Mouse (Mus musculus) neural tube, embryonic 11.5 days (tissue): ENCODE results near the gene Gmeb1. TPM values are rescaled to one million over a fixed set of nuclear protein-coding genes. Genes with fewer than 3 reads are reported as not detected.
"Not testable (repeated sequence)": the region's sequence is repeated elsewhere in the genome, so short reads cannot be mapped to it uniquely, and the experiment has no call there.

Experiments used
- ATAC-seq: fragments of 200-750 bp; cut with Nextera tagmentation; 2 replicates; pipeline ENCODE4 v1.8.0; 2017; ENCODE audit warnings: moderate number of reproducible peaks, mild to moderate bottlenecking, moderate TSS enrichment, moderate library complexity; ENCODE audit not compliant: insufficient read depth, low FRiP score, low TSS enrichment
- DNase-seq: peaks from one replicate; pipeline ENCODE4 v3.0.0-alpha.2; 2015; ENCODE audit warnings: low spot score
- H3K27ac ChIP-seq: fragments of 300-500 bp; sonication (generic); 2 replicates; pipeline ENCODE4 v1.5.1; 2014; ENCODE audit warnings: low read depth, mild to moderate bottlenecking, low read length
- H3K27me3 ChIP-seq: fragments of 300-500 bp; sonication (generic); 2 replicates; pipeline ENCODE4 v1.6.1; 2014; ENCODE audit warnings: mild to moderate bottlenecking, low read length, mixed read lengths; ENCODE audit not compliant: control insufficient read depth, insufficient read depth
- H3K36me3 ChIP-seq: fragments of 300-500 bp; sonication (generic); 2 replicates; pipeline ENCODE4 v1.6.1; 2014; ENCODE audit warnings: mild to moderate bottlenecking, low read length, moderate library complexity, mixed read lengths; ENCODE audit not compliant: control insufficient read depth, insufficient read depth
- H3K4me1 ChIP-seq: fragments of 300-500 bp; sonication (generic); 2 replicates; pipeline ENCODE4 v1.6.1; 2014; ENCODE audit warnings: low read length, mixed read lengths; ENCODE audit not compliant: control insufficient read depth, insufficient read depth
- H3K4me2 ChIP-seq: fragments of 300-500 bp; sonication (generic); 2 replicates; pipeline ENCODE4 v1.6.1; 2014; ENCODE audit warnings: low read depth, mild to moderate bottlenecking, moderate library complexity
- H3K4me3 ChIP-seq: fragments of 300-500 bp; sonication (generic); 2 replicates; pipeline ENCODE4 v1.5.1; 2014; ENCODE audit warnings: low read depth, low read length
- H3K9ac ChIP-seq: fragments of 300-500 bp; sonication (generic); 2 replicates; pipeline ENCODE4 v1.6.1; 2014; ENCODE audit warnings: mild to moderate bottlenecking, low read length
- H3K9me3 ChIP-seq: fragments of 300-500 bp; sonication (generic); 2 replicates; pipeline ENCODE4 v1.6.1; 2016; ENCODE audit warnings: low read length; ENCODE audit not compliant: control insufficient read depth
- WGBS: fragments of 180-500 bp; shearing (Covaris S2); extraction: QIAGEN DNeasy Blood & Tissue Kit; methylation state at CpG from one replicate; pipeline ENCODE4 v1.1.7; 2014; 5-methylcytosine and 5-hydroxymethylcytosine counted together
- polyA plus RNA-seq: library from polyadenylated mRNA; unstranded; fragments of >200 nt; fragmentation: Nextera tagmentation; extraction: Ambion mirVana; gene quantifications from 2 replicates; pipeline ENCODE4 v1.2.1, GENCODE M21; 2014

Gmeb1 gene
- 36.9 and 41.6 TPM in 2 replicates for polyA plus RNA-seq

DNA sequence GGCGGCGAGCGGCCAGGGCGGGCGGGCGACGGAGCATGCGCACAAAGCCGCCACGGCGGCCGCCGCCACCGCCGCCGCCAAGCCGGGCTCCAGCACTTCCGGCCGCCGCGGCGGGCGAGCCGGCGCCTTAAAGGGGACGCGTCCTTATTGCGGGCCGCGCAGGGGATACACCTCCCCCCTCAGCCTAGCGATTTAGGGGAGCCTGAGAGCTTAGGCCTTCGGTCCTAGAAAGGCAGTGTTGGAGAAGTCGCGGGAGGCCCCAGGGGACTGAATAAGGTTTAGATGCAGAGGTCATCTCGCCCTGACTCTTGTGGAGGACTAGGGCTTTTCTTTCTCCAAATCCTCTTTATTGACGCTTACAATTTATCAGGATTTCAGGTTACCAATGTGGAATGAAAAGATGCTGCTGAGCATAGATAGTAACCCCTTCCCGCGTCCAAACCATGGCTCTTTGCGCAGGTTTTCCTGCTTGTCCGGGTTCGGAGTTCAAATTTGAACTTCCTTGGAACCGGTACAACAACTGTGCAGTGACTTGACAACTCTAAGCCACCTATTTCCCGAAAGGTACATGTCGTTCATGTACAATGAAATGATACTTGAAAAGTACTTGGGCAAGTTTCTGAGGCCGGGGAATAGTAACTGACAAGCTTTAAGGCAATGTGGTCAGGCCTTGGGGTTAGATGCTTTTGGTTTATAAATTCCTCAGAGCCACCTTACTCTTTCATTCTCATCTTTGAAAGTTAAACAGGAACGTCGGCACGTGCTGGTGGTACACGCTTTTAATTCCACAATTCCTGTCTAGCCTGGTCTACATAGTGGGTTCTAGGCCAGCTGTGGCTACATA lies at the start of gene Gmeb1:
Gmeb1 (minus strand) TSS at position 89 of the 844 bp plus-strand sequence.
- Histone ChIP-seq H3K4me3 (peak within 1 kb of the TSS; percentile 90), H3K9me3 (no peaks in the 10 kb centered on the region), H3K4me1 (0 out of 2 replicates have a peak, but pooled peaks cover 6% of the 10 kb centered on the region), H3K27ac (peak within 1 kb of the TSS; percentile 94), H3K27me3 (no peaks in the 10 kb centered on the region), H3K9ac (peak within 1 kb of the TSS; percentile 94), H3K4me2 (peak within 1 kb of the TSS; percentile 85), H3K36me3 (no peaks in the 10 kb centered on the region)
- WGBS: 24% methylated on average over 31 of the region's 49 CpGs
- DNase-seq (peak; percentile 89), ATAC-seq (peak; percentile 69)

DNA sequence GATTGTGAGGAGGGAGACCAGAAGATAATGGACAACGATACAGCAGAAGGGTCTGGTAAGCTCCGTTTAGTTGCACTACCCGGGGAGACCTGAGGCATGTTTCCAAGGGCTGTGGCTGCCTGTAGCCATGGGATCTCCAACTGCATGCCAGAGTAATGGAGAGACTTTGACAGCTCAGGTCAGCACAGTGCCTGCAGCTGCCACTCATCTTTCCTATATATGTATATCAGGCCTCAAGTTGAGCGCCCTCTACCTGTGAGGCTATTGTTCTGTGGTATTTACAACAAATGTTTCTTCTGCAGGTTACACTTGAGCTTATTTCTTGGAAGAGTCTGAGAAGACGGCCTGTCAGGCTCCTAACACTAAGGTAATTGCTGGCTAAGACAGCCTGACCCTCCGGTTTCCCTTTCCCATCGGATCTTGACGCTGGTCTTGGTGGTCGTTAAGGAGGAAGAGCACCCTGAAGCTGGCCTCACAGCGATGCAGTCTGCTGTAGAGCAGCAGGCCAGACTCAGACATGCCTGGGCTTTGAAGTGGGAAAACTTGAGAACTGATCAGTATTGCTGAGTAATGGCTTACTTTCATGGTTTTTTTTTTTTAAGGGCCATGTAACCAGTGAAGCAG lies 48.6 kb upstream of the Gmeb1 start:
- H3K9ac ChIP-seq: peak overlapping the region; percentile 82
- H3K4me3 ChIP-seq: peak overlapping the region; percentile 73
- no peak overlapping the region; the same call in 1 of the 2 replicates for H3K27ac ChIP-seq
- ATAC-seq: no peak
- peaks cover 9% of the 10 kb centered on the region for H3K36me3 ChIP-seq
- H3K9me3 ChIP-seq: no peaks in the 10 kb centered on the region
- H3K27me3 ChIP-seq: no peaks in the 10 kb centered on the region
- H3K4me1 ChIP-seq: peaks cover 6% of the 10 kb centered on the region
- 28% methylated on average over 10 of the region's 10 CpGs for WGBS
- DNase-seq: peak; percentile 35
- H3K4me2 ChIP-seq: peak overlapping the region; percentile 96

- Histone ChIP-seq H3K27ac (peak overlapping the region; percentile 53), H3K4me1 (peaks cover 6% of the 10 kb centered on the region), H3K36me3 (peaks cover 9% of the 10 kb centered on the region), H3K4me3 (peak overlapping the region; percentile 73), H3K27me3 (no peaks in the 10 kb centered on the region), H3K9ac (peak overlapping the region; percentile 82), H3K9me3 (no peaks in the 10 kb centered on the region), H3K4me2 (peak overlapping the region; percentile 96)
- peak; percentile 35 for DNase-seq
- 1% methylated on average over 15 of the region's 15 CpGs for WGBS
- ATAC-seq: no peak
Observed at GRCm38 (mm10) chr4:132309140-132309848, 47.9 kb upstream of the Gmeb1 start.

GRCm38 (mm10) chr4:132308437-132309139 lies 47.2 kb upstream of the Gmeb1 start:
- WGBS: 2% methylated on average over 41 of the region's 41 CpGs
- peak; percentile 84 for ATAC-seq

GRCm38 (mm10) chr4:132306004-132306403 lies 44.6 kb upstream of the Gmeb1 start:
- Histone ChIP-seq H3K27ac (no peak overlapping the region), H3K9me3 (no peaks in the 10 kb centered on the region), H3K36me3 (peaks cover 5% of the 10 kb centered on the region; the same call in 1 of the 2 replicates), H3K4me1 (peaks cover 6% of the 10 kb centered on the region), H3K4me2 (no peak overlapping the region), H3K9ac (no peak overlapping the region), H3K27me3 (no peaks in the 10 kb centered on the region), H3K4me3 (no peak overlapping the region)
- ATAC-seq (no peak), DNase-seq (no peak)
- WGBS: 77% methylated on average over 6 of the region's 6 CpGs

More at GRCm38 (mm10) chr4:132308437-132309139, 47.2 kb upstream of the Gmeb1 start:
- Histone ChIP-seq H3K27ac (peak overlapping the region; percentile 53), H3K4me2 (peak overlapping the region; percentile 96), H3K9me3 (no peaks in the 10 kb centered on the region), H3K9ac (peak overlapping the region; percentile 82), H3K36me3 (peaks cover 9% of the 10 kb centered on the region), H3K4me1 (peaks cover 6% of the 10 kb centered on the region), H3K27me3 (no peaks in the 10 kb centered on the region), H3K4me3 (peak overlapping the region; percentile 73)
- DNase-seq: peak; percentile 89

- Histone ChIP-seq H3K4me2 (no peak overlapping the region), H3K9ac (no peak overlapping the region), H3K27ac (no peak overlapping the region), H3K27me3 (no peaks in the 10 kb centered on the region), H3K9me3 (no peaks in the 10 kb centered on the region), H3K4me1 (peaks cover 6% of the 10 kb centered on the region), H3K36me3 (peaks cover 3% of the 10 kb centered on the region; the same call in 1 of the 2 replicates), H3K4me3 (no peak overlapping the region)
- DNase-seq: no peak
- 89% methylated on average over 8 of the region's 8 CpGs for WGBS
- ATAC-seq: no peak
Observed at GRCm38 (mm10) chr4:132305276-132305675, 43.9 kb upstream of the Gmeb1 start.

DNA sequence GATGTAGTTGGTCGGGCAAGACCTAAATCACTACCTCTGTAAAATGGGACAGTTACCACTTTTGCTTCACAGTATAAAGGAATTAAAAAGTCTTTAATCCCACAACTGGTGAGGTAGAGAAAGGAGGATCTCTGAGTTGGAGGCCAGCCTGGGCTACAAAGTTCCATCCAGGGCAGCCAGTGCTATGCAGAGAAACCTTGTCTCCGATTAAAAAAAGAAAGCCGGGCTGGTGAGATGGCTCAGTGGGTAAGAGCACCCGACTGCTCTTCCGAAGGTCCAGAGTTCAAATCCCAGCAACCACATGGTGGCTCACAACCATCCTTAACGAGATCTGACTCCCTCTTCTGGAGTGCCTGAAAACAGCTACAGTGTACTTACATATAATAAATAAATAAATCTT lies 42.1 kb upstream of the Gmeb1 start:
- not testable (repeated sequence) for H3K27ac ChIP-seq, H3K9me3 ChIP-seq, H3K36me3 ChIP-seq, ATAC-seq, H3K27me3 ChIP-seq, H3K4me1 ChIP-seq, DNase-seq
- Histone ChIP-seq H3K4me3 (peak overlapping the region; percentile 40), H3K9ac (peak overlapping the region; percentile 52), H3K4me2 (peak overlapping the region; percentile 61)
- 50% methylated on average over 6 of the region's 6 CpGs for WGBS

DNA sequence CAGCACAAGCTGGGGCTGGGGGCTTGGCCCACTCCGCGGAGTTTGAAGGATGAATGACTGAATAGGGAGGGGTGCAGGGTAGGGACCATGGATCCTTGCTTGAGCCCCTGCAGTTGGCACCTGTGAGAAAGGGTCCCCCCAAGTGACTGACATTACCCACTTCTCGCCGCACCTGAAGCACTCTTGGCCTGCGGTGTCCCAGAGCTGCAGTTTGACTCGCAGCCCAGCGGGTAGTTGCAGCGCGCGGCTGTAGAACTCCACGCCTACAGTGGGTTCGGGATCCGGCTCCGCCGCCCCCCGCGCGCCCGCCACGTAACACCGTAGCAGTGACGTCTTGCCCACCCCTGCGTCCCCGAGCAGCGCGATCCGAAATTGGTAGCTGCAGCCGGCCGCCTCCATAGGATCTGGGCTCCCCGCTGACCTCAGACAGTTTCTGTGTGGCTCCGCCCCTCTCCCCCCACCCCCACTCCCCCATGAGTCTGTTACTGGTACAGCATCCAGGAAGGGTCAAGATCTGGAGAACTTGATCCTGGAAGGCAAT lies 41.6 kb upstream of the Gmeb1 start, which contains the start of gene Rab42:
Rab42 (minus strand) TSS at position 447 of the 541 bp plus-strand sequence.
- no peak within 1 kb of the TSS for H3K27ac ChIP-seq
- H3K9ac ChIP-seq: peak within 1 kb of the TSS; percentile 52
- peak within 1 kb of the TSS; percentile 61 for H3K4me2 ChIP-seq
- peak; percentile 60 for ATAC-seq
- no peaks in the 10 kb centered on the region for H3K36me3 ChIP-seq
- peak; percentile 66 for DNase-seq
- 2% methylated on average over 22 of the region's 31 CpGs for WGBS
- H3K27me3 ChIP-seq: no peaks in the 10 kb centered on the region
- no peaks in the 10 kb centered on the region for H3K9me3 ChIP-seq
- H3K4me3 ChIP-seq: peak within 1 kb of the TSS; percentile 40
- no peaks in the 10 kb centered on the region for H3K4me1 ChIP-seq
